Mouse (Mus musculus): ENCODE data around the gene Atp1b1. TPM values are rescaled to one million over a fixed set of nuclear protein-coding genes. Genes with fewer than 3 reads are reported as not detected.

The Atp1b1 gene
- total RNA-seq (2023; ENCODE audit: inconsistent age), result 16.1 to 28.1 TPM (median 21.4 TPM) in 4 replicates

DNA sequence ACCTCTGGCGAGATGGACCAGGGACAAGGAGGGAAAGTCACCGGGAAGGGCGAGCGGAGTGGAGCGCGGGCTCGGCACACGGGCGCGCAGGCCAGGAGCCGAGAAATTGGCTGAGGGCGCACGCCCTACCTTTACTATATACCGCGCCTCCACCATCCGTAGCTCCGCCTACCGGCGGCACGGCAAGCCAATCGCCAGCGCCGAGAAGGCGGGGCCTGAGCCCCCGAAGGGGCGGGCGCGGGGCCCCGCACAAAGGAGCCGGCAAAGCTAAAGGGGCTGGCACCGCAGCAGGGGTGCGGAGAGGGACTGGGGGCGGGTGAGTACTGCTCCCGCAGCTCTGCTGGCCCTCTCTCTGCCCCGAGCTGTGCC lies at the start of gene Atp1b1:
Atp1b1 (minus strand) TSS at position 111 of the 369 bp plus-strand sequence.

Other genes starting within 250 kb of the Atp1b1 start
- gene Slc19a2, start 209.3 kb downstream of the Atp1b1 start, total RNA-seq (2023; ENCODE audit: inconsistent age), result 6.0 to 8.2 TPM (median 6.4 TPM) in 4 replicates
- 6.2 to 7.9 TPM (median 7.5 TPM) in 4 replicates for gene Ccdc181, start 182.8 kb downstream of the Atp1b1 start, total RNA-seq (2023; ENCODE audit: inconsistent age)
- gene Nme7, start 154.2 kb downstream of the Atp1b1 start, total RNA-seq (2023; ENCODE audit: inconsistent age), result 5.8 to 12.8 TPM (median 8.4 TPM) in 4 replicates
- gene Blzf1, start 150.9 kb downstream of the Atp1b1 start, total RNA-seq (2023; ENCODE audit: inconsistent age), result 17.3 to 23.1 TPM (median 19.7 TPM) in 4 replicates

Measured in B cell, adult (primary cell).